Mouse (Mus musculus): ENCODE data around the gene Thnsl2. TPM values are rescaled to one million over a fixed set of nuclear protein-coding genes. Genes with fewer than 3 reads are reported as not detected.

Thnsl2 gene
- polyA plus RNA-seq, 1 experiment from 2014 or later: 5.3 TPM

DNA sequence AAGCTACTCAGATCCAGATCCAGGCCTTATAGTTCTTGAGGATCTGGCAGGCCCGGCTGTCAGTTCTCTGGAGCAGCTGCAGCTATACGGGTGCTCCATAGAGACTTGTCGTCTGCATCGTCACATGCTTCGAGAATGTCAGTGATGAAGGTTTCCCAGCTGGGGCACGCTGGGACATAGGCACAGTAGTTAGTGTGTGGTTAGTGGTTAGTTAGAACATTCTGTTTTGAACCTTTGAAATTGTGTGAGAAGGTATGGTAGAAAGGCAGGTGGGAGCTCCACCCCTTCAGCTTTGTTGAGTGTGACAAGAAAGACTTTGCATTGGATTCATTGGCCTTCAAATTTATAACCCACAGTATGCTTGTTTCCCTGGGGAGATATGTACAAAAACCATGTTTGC is 10.6 kb upstream of the Thnsl2 start:
- 88% methylated on average over 6 of the region's 6 CpGs for WGBS
- no peaks in the 10 kb centered on the region for H3K4me1 ChIP-seq
- H3K4me3 ChIP-seq: no peak overlapping the region
- H3K9me3 ChIP-seq: no peaks in the 10 kb centered on the region
- no peaks in the 10 kb centered on the region for H3K27me3 ChIP-seq (replicated peaks; ENCODE audit: low read depth, poor library complexity, severe bottlenecking)
- H3K36me3 ChIP-seq (replicated peaks): no peaks in the 10 kb centered on the region
- no peak overlapping the region for H3K27ac ChIP-seq (replicated peaks)
- DNase-seq (ENCODE audit: low spot score): no peak

- H3K27ac ChIP-seq (replicated peaks): no peak overlapping the region
- H3K27me3 ChIP-seq (replicated peaks; ENCODE audit: low read depth, poor library complexity, severe bottlenecking): no peaks in the 10 kb centered on the region
- H3K4me3 ChIP-seq: no peak overlapping the region
- H3K4me1 ChIP-seq: no peaks in the 10 kb centered on the region
- WGBS: 92% methylated on average over 4 of the region's 4 CpGs
- no peaks in the 10 kb centered on the region for H3K36me3 ChIP-seq (replicated peaks)
- H3K9me3 ChIP-seq: no peaks in the 10 kb centered on the region
- no peak for DNase-seq (ENCODE audit: low spot score)
These were observed 9.2 kb upstream of the Thnsl2 start for GRCm38 (mm10) chr6:71153486-71153885.

GRCm38 (mm10) chr6:71151098-71151497 is 6.9 kb upstream of the Thnsl2 start:
- no peaks in the 10 kb centered on the region for H3K4me1 ChIP-seq
- DNase-seq (ENCODE audit: low spot score): no peak
- no peak overlapping the region for H3K4me3 ChIP-seq
- 39% methylated on average over 10 of the region's 10 CpGs for WGBS
- H3K27ac ChIP-seq (replicated peaks): no peak overlapping the region
- H3K27me3 ChIP-seq (replicated peaks; ENCODE audit: low read depth, poor library complexity, severe bottlenecking): no peaks in the 10 kb centered on the region
- H3K36me3 ChIP-seq (replicated peaks): no peaks in the 10 kb centered on the region
- no peaks in the 10 kb centered on the region for H3K9me3 ChIP-seq

DNA sequence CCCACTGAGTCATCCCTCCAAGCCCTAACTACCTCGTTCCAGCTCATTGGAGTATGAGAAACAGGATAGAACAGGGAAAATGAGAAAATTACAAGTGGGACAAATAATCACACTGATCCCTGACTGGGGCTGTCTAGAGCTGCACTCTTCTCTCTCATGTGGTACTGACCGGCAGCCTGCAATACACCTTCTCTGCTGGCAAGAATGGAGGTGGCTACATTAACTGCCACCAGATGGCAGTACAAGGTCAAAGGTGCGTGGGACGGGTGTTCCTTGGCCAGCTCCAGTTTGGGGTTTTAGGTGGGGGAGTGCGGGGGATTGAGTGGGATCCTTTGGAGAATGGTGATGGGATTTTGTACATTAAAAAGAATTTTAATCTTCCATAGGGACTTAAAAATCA is 5.3 kb upstream of the Thnsl2 start:
- Histone ChIP-seq H3K27me3 (replicated peaks; ENCODE audit: low read depth, poor library complexity, severe bottlenecking) (no peaks in the 10 kb centered on the region), H3K27ac (replicated peaks) (no peak overlapping the region), H3K9me3 (no peaks in the 10 kb centered on the region), H3K4me1 (peaks cover under 1% of the 10 kb centered on the region; the same call in 1 of the 2 replicates), H3K36me3 (replicated peaks) (no peaks in the 10 kb centered on the region), H3K4me3 (no peak overlapping the region)
- 19% methylated on average over 5 of the region's 5 CpGs for WGBS
- peak; percentile 65 for DNase-seq (ENCODE audit: low spot score)

DNA sequence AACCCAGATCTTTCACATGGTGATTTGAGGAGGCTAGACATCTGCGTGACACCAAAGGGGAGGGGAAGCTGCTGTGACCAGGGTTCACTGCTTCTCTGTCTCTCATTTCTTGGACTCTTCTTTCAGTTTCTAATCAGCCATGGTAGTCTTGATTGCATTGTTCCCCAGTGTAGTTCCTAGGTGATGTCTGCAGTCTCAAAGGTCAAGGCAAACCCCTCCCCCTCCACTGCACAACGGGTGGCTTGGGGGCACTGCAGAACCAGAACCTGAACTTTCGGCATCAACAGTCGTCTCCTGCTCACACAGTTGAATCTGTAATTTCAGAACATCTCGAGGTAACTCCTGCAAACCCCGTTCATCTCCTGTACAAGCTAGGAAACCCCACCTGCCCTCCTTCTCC is 4.1 kb upstream of the Thnsl2 start:
- Histone ChIP-seq H3K27ac (replicated peaks) (no peak overlapping the region), H3K36me3 (replicated peaks) (no peaks in the 10 kb centered on the region), H3K4me1 (peaks cover 8% of the 10 kb centered on the region), H3K9me3 (no peaks in the 10 kb centered on the region), H3K4me3 (no peak overlapping the region), H3K27me3 (replicated peaks; ENCODE audit: low read depth, poor library complexity, severe bottlenecking) (no peaks in the 10 kb centered on the region)
- 72% methylated on average over 6 of the region's 6 CpGs for WGBS
- no peak for DNase-seq (ENCODE audit: low spot score)

DNA sequence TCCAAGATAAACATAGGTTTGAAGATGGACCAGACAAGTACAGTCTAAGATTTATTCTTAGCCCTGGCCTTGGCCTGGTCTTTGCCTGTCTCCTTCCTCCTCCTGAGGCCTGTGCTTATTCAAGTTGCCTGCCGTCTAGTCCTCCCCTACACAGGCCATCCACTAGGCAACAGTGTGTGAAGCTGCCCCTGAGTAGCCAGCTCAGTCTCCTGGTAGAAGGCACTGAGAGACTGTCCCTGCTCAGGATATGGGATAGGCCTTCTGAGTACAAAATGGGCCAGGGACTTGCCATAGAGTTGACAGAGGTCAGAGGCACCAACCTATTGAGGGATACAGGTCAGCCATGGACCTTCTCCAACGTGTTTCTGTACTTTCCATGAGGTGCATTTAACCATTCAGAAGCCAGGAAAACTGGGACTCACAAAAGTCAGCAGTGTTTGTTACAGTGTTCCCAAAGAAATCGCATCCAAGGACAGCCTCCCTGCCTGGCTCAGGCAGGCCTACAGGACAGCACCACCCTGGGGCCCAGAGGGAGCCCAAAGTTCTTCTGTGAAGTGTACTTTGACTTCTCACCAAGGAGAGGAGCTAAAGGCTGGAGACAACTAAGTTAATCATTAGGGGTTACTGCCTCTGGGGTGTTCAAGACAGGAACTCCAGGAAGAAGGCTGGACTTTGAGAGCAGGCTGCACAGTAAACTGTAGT is 1.2 kb upstream of the Thnsl2 start:
- no peak overlapping the region for H3K27ac ChIP-seq (replicated peaks)
- H3K36me3 ChIP-seq (replicated peaks): no peaks in the 10 kb centered on the region
- no peak for DNase-seq (ENCODE audit: low spot score)
- no peak overlapping the region for H3K4me3 ChIP-seq
- no peaks in the 10 kb centered on the region for H3K9me3 ChIP-seq
- peaks cover 14% of the 10 kb centered on the region for H3K4me1 ChIP-seq
- peaks cover 4% of the 10 kb centered on the region; the same call in 1 of the 2 replicates for H3K27me3 ChIP-seq (replicated peaks; ENCODE audit: low read depth, poor library complexity, severe bottlenecking)
- WGBS: 71% methylated on average over 3 of the region's 3 CpGs

- H3K27me3 ChIP-seq (replicated peaks; ENCODE audit: low read depth, poor library complexity, severe bottlenecking): peaks cover 4% of the 10 kb centered on the region; the same call in 1 of the 2 replicates
- H3K36me3 ChIP-seq (replicated peaks): no peaks in the 10 kb centered on the region
- 2% methylated on average over 19 of the region's 19 CpGs for WGBS
- peak overlapping the region; percentile 87; the same call in 1 of the 2 replicates for H3K27ac ChIP-seq (replicated peaks)
- H3K9me3 ChIP-seq: no peaks in the 10 kb centered on the region
- DNase-seq (ENCODE audit: low spot score): peak; percentile 23
- peaks cover 14% of the 10 kb centered on the region for H3K4me1 ChIP-seq
- H3K4me3 ChIP-seq: peak overlapping the region; percentile 75
These were observed 915 bp downstream of the Thnsl2 start for GRCm38 (mm10) chr6:71143154-71143893.

DNA sequence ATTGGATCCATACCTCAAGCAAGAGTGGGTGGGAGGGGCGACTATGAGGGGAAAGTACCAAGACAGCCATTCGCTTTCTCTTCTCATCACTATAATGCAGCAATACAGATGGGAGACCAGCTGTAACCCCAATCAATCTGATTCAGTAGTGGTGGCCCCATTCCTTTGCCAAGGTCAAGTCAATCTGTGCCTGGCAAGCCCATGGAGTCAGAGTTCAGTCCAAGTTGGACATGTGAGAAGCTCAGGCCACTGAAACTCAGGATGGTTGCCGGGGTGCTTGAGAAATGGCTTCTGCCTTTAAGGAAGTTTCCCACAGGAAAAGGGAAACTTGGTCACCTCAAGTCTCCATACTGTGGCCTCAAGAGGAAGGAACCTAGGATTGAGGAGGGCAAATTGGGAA is 9.2 kb downstream of the Thnsl2 start:
- DNase-seq (ENCODE audit: low spot score): no peak
- no peak overlapping the region for H3K27ac ChIP-seq (replicated peaks)
- H3K4me1 ChIP-seq: no peaks in the 10 kb centered on the region
- 92% methylated on average over 3 of the region's 3 CpGs for WGBS
- H3K36me3 ChIP-seq (replicated peaks): no peaks in the 10 kb centered on the region
- no peak overlapping the region for H3K4me3 ChIP-seq
- H3K9me3 ChIP-seq: no peaks in the 10 kb centered on the region
- H3K27me3 ChIP-seq (replicated peaks; ENCODE audit: low read depth, poor library complexity, severe bottlenecking): no peaks in the 10 kb centered on the region

DNA sequence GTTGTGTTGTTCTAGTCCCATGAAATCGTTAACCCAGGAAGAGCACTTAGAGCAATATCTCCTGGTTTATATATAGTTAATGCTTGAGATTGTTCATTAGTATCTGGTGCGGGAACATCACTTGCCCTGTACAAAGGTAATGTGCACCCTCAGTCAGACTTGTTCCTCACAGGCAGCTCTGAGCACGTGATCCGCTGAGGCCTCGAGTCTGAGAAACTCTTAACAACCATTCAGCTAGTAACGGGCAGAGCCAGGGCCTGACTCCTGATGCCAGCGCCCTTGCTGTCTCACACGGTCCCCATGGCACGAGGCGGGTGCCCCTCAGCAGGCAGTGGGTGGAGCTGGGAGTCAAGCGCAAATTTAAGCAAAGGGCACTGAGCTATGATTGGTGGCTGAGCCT is 10.7 kb downstream of the Thnsl2 start:
- WGBS: 84% methylated on average over 11 of the region's 11 CpGs
- Histone ChIP-seq H3K27me3 (replicated peaks; ENCODE audit: low read depth, poor library complexity, severe bottlenecking) (no peaks in the 10 kb centered on the region), H3K27ac (replicated peaks) (no peak overlapping the region), H3K9me3 (no peaks in the 10 kb centered on the region), H3K36me3 (replicated peaks) (no peaks in the 10 kb centered on the region), H3K4me3 (no peak overlapping the region), H3K4me1 (no peaks in the 10 kb centered on the region)
- no peak for DNase-seq (ENCODE audit: low spot score)

DNA sequence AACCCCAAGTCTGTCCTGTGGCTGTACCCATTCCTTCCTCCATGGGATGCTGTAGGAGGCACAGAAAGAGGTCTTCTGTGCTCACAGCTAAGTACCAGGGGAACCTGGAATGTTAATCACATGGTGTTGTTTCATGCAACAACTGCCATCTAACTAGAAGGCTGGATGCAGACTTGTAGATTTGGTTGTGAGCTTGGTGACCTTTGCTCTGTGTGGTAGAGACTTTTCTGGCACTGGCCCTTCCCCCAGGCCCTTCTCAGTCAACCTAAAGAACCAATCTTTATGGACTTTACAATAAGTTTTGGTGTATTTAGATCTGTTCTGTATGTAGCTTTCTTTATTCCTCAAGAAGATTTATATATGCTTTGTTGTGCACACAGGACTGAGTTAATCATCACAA is 13.2 kb downstream of the Thnsl2 start:
- Histone ChIP-seq H3K27me3 (replicated peaks; ENCODE audit: low read depth, poor library complexity, severe bottlenecking) (no peaks in the 10 kb centered on the region), H3K9me3 (no peaks in the 10 kb centered on the region), H3K4me1 (no peaks in the 10 kb centered on the region), H3K27ac (replicated peaks) (no peak overlapping the region), H3K4me3 (no peak overlapping the region), H3K36me3 (replicated peaks) (no peaks in the 10 kb centered on the region)
- no peak for DNase-seq (ENCODE audit: low spot score)

DNA sequence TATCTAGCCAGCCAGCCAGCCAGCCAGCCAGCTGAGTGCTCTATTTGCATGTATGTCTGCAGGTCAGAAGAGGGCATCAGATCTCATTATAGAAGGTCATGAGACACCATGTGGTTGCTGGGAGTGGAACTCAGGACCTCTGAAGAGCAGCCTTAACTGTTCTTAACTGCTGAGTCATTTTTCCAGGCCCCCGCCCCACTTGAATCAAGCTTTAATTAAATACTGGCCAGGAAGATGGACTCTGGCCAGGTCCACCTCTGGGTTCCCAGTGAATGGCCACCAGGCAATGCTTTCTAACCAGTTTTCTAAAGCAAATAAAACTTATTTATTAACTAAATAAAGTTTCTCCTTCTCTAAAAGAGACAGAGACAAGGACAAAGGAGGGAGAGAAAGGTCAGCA is 14.0 kb downstream of the Thnsl2 start:
- no peak overlapping the region for H3K4me3 ChIP-seq
- WGBS: 87% methylated on average over 1 of the region's 1 CpGs
- H3K4me1 ChIP-seq: no peaks in the 10 kb centered on the region
- H3K27ac ChIP-seq (replicated peaks): no peak overlapping the region
- H3K9me3 ChIP-seq: no peaks in the 10 kb centered on the region
- DNase-seq (ENCODE audit: low spot score): no peak
- no peaks in the 10 kb centered on the region for H3K36me3 ChIP-seq (replicated peaks)
- no peaks in the 10 kb centered on the region for H3K27me3 ChIP-seq (replicated peaks; ENCODE audit: low read depth, poor library complexity, severe bottlenecking)

- H3K4me1 ChIP-seq: no peaks in the 10 kb centered on the region
- DNase-seq (ENCODE audit: low spot score): no peak
- WGBS: 42% methylated on average over 4 of the region's 4 CpGs
- H3K27ac ChIP-seq (replicated peaks): no peak overlapping the region
- H3K9me3 ChIP-seq: no peaks in the 10 kb centered on the region
- no peak overlapping the region for H3K4me3 ChIP-seq
- H3K36me3 ChIP-seq (replicated peaks): no peaks in the 10 kb centered on the region
- H3K27me3 ChIP-seq (replicated peaks; ENCODE audit: low read depth, poor library complexity, severe bottlenecking): no peaks in the 10 kb centered on the region
These were observed 15.2 kb downstream of the Thnsl2 start for GRCm38 (mm10) chr6:71129071-71129470.

DNA sequence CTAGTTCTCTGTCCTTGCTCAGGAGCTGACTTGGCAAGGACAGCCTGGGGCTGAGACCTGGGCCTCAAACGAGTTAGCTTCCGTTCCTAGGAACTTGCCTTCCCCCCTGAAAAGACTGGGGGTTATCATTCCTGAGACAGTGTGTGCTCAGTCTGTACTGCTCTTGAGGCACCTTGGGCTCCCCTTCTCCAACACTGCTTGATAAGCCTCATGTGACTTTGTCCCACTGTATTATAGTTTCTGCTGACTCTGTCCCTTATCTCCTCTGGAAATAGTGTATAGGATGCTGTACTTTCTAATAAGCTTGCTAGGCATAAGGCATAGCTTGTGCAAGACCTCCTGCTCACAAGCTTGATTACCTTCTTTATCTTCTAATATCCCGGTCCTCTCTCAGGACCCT is 17.9 kb downstream of the Thnsl2 start:
- Histone ChIP-seq H3K9me3 (no peaks in the 10 kb centered on the region), H3K27ac (replicated peaks) (no peak overlapping the region), H3K4me1 (no peaks in the 10 kb centered on the region), H3K4me3 (no peak overlapping the region), H3K27me3 (replicated peaks; ENCODE audit: low read depth, poor library complexity, severe bottlenecking) (no peaks in the 10 kb centered on the region), H3K36me3 (replicated peaks) (no peaks in the 10 kb centered on the region)
- 53% methylated on average over 3 of the region's 3 CpGs for WGBS
- no peak for DNase-seq (ENCODE audit: low spot score)
